Mouse (Mus musculus): ENCODE data around the gene St6galnac3.

Gene St6galnac3

GRCm38 (mm10) chr3:153733364-153734159, 8.6 kb upstream of the St6galnac3 start:
- DNase-seq (ENCODE audit: low spot score in 2 of 2), result no peak

- no peak for DNase-seq (ENCODE audit: low spot score in 2 of 2)
Measured at GRCm38 (mm10) chr3:153732749-153733148, 7.8 kb upstream of the St6galnac3 start.

DNA sequence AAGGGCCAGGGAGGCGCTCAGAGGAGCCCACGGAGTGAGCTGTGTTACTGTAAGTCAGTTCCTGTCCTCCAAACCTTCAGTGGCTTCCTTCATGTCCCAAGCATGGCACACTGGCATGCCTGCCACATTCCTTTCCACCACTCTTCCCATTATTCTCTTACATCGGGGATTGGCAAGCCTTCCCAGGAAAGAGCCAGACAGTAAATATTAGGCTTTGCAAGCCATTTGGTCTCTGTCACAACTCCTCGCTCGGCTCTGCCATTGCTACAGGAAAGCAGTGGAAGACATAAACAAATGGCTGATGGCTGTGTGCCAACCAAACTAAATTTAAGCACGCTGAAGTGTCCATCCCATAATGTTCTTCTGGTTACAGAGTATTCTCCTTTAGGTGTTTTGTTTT, 7.1 kb upstream of the St6galnac3 start:
- no peak for DNase-seq (ENCODE audit: low spot score in 2 of 2)

DNA sequence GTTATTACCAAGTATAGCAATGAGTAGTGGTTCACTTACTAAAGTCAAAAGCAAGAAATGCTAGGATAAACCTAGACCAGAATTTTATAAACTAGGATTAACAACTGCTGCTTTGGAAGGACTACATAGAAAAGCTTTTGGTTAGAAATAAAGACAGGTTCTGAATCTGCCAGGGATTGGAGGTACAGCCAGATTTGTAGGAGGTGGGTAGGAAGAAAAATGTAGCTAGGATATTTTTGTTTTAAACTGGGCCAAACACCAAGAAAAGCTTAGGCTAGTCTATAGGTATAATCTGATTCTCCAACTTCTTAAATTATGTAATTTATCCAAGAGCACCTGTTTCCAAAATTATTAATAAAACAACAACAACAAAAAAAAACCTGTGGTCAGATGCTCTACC, 3.6 kb upstream of the St6galnac3 start:
- no peak for DNase-seq (ENCODE audit: low spot score in 2 of 2)

GRCm38 (mm10) chr3:153723467-153724079, 1.4 kb downstream of the St6galnac3 start:
- DNase-seq (ENCODE audit: low spot score in 2 of 2), result no peak

GRCm38 (mm10) chr3:153721525-153721924, 3.4 kb downstream of the St6galnac3 start:
- DNase-seq (ENCODE audit: low spot score in 2 of 2), result no peak

GRCm38 (mm10) chr3:153720922-153721321, 4.1 kb downstream of the St6galnac3 start:
- DNase-seq (ENCODE audit: low spot score in 2 of 2), result no peak

DNA sequence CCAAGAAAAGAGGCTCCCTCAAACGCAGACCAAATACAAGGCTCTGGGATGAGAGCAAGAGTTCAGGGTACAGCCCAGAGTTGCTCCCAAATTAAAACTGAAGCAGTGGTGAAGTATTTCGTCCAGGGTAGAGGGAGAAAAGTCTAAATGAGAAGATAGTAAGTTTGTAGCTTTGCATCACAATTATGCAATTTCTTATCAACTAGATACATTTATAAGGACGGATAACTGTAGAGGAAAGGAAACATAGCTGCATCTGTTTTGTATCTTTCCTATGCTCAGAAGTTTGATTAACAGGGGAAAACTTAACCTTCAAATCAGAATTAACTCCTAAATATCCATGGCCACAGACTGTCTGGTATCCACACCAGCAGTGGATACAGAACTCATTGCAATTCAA, 4.7 kb downstream of the St6galnac3 start:
- DNase-seq (ENCODE audit: low spot score in 2 of 2), result no peak

- DNase-seq (ENCODE audit: low spot score in 2 of 2), result no peak
Measured at GRCm38 (mm10) chr3:153719256-153719970, 5.6 kb downstream of the St6galnac3 start.

GRCm38 (mm10) chr3:153718724-153719123, 6.2 kb downstream of the St6galnac3 start:
- DNase-seq (ENCODE audit: low spot score in 2 of 2), result no peak

DNA sequence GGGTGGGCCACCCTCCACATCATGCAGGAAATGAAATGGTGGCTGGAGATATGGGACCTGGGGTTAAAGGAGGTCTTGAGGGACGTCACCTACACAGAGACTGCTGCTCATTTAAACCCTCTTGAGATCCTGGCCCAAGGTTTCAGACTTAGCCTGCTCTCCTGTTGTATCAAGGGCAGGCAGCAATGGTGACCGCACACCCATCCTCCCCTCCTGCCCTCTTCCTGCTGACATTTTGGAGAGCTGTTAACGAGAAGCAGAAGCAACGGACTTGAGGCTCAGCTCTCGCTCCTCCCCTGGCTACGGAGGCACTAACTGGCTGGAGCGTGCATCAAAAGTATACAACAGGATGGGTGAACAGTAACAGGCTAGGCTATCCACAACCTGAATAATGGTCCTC, 7.2 kb downstream of the St6galnac3 start:
- DNase-seq (ENCODE audit: low spot score in 2 of 2), result no peak

- no peak for DNase-seq (ENCODE audit: low spot score in 2 of 2)
Measured at GRCm38 (mm10) chr3:153715646-153716045, 9.3 kb downstream of the St6galnac3 start.

- no peak for DNase-seq (ENCODE audit: low spot score in 2 of 2)
Measured at GRCm38 (mm10) chr3:153710545-153710944, 14.4 kb downstream of the St6galnac3 start.

DNA sequence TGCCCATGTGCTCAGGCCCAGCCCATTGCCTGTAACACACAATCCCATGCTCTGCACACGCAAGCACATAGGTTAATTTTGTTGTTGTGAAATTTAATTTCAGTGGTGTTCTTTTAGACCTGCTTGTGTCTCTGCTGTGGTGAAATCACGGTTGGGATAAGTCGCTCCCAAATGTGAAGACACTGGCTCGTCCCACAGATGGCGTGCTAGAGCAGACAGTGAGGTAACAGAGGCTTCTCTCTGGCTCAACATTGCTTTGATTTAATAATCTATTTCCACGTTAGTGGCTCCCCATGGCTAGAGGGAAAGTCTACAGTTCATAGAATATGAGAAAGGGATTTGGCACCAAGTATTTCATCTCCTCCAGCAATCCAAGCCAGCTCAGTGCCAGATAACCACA, 17.3 kb downstream of the St6galnac3 start:
- no peak for DNase-seq (ENCODE audit: low spot score in 2 of 2)

- no peak for DNase-seq (ENCODE audit: low spot score in 2 of 2)
Measured at GRCm38 (mm10) chr3:153706901-153707300, 18.1 kb downstream of the St6galnac3 start.

DNA sequence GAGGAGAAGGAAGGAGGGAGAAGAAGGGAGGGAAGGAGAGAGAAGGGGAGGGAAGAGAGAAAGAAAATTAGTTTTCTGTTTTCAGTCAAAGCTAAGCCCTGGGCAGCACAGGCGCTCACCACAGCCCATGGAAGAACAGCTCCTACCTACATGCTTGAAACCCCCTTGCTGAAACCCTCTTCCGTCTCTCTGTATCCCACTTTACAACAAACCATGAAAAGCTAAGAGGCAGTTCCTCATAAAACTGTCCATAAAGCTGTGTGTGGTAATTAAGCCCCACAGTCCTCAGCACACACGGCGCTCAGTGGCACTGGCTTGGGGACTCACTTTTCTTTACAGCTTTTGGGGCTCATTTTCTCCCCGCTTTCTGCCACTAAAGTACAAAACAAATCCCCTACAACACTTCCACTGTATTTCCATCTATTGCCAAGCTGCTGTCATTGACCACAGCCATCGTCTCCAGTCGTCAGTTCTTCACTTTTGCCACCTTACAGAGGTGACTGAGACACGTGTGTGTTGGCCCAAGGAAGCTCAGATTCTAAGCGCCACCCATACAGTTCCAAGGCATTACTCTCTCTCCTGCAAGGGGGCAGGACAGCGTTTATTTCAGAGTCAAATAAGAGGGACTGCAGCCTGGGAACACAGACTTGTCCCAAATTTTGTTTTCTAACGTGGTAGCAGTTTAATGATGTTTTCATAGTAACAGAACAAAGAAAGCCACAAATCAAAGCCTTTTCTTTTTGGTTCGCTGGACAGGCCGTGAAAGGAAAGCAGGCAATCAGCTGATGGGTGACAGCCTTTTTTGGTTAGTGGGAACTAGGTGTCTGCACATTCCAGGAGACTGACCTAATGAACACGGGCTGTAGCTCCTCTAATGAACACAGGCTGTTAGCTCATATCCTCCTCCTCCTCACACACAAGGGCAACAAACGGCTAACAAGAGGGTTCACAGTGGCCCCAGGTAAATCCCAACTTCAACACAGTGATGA, 22.9 kb downstream of the St6galnac3 start:
- DNase-seq (ENCODE audit: low spot score in 2 of 2), result no peak

- DNase-seq (ENCODE audit: low spot score in 2 of 2), result no peak
Measured at GRCm38 (mm10) chr3:153701172-153701571, 23.8 kb downstream of the St6galnac3 start.

DNA sequence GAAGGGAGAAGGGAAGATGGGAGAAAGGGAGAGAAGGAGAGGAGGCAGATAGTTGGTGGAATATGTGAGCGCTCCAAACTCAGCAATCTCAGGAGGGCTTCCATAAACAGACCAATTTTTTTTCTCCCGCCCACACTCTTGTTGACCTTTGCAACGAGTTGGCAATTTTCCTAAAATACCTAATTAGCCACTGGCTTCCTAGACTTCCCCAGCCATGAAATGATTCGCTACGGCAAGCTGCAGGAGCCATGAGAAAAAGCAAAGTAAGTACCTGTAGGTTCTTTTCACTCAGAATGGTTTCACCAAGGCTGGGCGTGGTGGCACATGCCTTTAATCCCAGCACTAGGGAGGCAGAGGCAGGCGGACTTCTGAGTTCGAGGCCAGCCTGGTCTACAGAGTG, 25.9 kb downstream of the St6galnac3 start:
- DNase-seq (ENCODE audit: low spot score in 2 of 2), result no peak

DNA sequence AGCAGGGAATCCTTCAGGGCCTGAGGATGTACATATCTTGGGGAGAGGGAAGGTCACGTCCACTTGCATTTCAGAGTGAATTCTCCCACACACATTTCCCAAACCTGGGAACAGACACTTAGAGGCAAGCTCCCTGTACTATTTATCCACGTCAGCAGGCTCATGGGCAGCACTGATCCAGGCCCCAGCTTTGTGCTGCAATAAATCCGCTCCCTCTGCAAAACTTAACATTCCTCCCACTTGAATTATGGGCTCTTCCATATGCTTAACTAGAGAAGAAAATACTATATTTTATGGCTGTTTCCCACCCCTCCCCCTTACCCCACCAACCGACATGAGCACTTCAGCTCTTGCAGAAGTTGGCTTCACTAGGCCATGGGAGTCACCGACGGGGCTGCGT, 32.0 kb downstream of the St6galnac3 start:
- no peak for DNase-seq (ENCODE audit: low spot score in 2 of 2)

DNA sequence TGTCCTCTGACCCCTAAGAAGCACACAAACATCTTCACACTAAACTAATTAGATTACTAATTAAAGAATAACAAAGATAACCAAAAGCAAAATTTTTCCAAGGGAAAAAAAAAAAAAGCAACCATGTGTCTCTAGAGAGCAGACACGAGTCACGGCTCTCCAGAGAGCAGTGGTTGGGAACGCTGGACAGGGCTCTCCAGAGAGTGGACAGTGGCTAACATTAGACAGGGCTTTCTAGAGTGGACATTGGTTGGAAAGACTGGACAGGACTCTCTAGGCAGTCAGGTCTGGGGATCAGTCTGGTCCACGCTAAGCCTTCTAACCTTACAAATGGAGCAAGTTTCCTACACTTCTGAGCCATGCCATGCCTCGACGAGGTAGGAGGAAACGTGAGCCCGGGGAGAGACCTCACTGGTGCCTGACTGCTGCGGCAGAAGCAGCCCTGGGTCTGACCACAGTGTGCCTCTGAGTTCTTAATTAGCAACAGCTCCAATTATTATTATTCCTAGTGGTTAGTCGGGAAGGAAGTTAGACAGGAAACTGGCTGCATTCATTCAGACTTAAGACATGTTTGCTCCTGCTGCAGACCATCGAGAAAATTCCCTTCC, 32.7 kb downstream of the St6galnac3 start:
- DNase-seq (ENCODE audit: low spot score in 2 of 2), result no peak

DNA sequence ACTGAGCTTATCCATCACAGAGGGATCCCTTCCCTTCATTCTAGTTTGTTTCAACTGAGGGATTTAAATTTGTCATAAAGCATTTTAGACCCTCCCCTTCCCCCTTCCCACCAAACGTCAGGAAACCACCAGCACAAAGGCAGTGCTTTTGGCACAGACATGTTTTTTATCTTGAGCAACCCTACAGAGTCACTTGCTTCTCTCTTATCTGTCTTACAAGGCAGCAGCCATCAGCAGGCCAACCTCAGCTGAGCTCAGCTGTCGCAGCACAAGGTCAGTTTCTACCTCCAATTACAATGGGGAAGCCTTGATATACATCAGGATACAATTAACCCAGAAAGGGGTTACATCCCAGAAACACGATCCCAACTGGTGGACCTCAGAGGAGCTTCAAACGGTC, 33.4 kb downstream of the St6galnac3 start:
- DNase-seq (ENCODE audit: low spot score in 2 of 2), result no peak
